Mouse (Mus musculus) CD8-positive naive resting alpha-beta T cell, adult 2 months (primary cell): ENCODE results near the gene Dqx1.
A peak's percentile ranks its signal among the peaks of the same experiment; 100 is the strongest.

ENCODE experiments used
- DNase-seq, 2 experiments: peaks; one replicate each; pipeline ENCODE4 v3.0.0; 2022; ENCODE audit warnings: low read depth in 2 of 2, low spot score in 2 of 2

The Dqx1 gene

DNA sequence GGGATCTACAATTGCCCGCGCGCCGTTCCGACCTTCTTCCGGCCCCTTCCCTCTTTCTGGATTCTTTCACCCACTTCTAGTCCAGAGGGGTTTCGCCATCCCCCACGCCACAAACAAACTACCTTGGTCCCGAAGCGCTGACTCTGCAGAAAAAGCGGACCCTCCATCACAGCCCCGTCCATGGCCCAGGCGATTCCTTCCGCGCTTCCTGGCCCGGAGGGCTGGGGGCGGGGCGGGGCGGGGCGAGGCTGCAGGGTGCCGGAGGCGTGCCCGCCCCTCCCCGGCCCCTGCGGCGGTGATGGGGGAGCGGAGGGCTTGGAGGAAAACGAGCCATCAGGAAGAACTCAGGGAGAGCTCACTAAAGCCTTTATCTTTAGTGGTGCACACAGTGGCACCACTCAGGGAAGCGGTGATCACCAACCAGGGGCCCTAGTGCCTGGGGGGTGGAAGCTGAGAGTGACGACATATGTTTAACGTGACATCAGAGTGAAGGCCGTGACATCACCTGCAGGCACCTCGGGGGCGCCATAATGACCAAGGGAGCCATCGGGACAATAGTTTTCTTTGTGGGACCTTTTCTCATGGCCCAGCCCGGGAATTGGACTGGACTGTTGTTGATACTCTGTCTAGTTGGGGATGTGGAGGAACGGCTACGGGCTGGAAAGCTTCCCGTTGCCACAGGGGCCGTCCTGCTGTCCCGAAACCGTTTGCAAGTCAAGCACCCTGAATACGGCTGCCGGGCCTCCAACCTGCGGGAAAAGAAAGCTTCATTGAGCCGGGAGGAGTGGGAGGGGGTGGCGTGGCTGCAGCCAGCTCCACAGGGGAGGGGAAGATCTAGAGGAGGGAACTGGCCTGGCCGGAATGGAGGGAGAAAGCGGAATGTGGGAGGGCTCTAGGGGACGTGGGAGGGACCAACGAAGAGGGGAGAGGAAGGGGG lies 24.1 kb upstream of the Dqx1 start, which contains the start of the genes Dok1 and Loxl3:
Gene Dok1, minus strand, starts transcription at position 223 of the 937 bp plus-strand sequence.
Gene Loxl3, plus strand, starts transcription at position 925 of the 937 bp plus-strand sequence.
- peak; percentile 24 to 50 for DNase-seq

DNA sequence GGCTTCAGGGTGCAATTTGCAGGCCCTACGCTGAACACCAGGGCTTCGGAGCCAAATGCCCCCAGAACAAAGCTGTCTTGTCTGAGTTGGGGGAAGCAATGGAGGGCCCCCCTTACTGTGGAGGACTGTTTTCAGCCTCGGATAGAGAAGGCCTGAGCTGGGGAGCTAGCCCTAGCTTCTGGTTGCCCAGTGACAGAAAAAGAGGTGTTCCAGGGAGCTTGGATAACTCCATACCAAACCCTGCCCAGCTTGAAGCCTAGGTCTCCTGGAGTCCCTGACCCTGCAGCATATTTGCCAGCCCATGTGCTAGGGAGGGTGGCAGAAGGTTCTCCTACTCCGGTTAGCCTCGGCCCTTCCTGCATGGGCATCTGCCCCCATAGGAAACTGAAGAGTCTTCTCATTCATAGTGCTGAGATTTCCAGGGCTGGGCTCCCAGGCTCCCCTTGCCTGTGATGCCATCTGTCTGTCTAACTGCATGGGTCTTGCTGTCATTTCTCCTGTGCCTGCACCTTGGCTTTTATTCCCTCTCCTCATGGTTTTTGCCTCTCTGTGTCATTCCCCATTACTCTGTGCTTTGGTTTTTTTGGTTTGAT lies 23.1 kb upstream of the Dqx1 start:
- DNase-seq = no peak

DNA sequence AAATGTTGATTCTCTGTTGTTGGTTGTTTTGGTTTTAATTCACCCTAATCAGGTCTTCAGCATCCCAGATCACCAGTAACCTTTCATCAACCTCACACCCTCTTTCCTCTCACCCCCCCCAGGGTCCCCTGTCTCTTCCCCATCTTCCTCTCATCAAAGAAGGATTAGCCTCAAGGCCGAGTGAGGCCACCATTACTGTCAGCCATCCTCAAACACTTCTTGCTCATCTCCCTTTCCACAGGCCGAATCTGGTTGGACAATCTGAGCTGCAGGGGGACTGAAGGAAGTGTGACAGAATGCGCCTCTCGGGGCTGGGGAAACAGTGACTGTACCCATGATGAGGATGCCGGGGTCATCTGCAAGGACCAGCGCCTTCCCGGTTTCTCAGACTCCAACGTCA lies 20.5 kb upstream of the Dqx1 start:
- DNase-seq = no peak

DNA sequence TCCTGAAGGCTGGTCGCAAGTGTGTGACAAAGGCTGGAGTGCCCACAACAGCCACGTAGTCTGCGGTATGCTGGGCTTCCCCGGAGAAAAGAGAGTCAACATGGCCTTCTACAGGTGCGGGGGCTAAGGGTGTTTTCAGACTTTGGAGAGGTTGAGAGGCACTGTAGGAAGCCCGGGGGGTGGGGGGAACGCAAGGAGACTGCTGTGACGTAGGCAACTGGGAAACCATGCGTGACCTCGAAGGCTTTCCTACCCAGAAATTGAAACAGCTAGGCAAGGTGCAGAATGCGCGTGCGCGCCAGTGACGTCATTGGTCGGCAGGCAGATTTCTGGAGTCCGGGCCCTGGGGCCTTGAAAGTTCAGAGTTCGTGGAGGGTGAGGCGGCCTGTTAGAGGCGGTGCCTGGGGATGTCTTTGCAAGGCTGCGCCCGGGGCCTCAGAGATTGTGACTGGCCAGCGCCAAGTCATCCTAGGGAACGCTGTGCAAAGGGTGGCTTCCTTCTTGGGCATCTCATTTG lies 19.1 kb upstream of the Dqx1 start:
- DNase-seq = peak; percentile 86 to 89

DNA sequence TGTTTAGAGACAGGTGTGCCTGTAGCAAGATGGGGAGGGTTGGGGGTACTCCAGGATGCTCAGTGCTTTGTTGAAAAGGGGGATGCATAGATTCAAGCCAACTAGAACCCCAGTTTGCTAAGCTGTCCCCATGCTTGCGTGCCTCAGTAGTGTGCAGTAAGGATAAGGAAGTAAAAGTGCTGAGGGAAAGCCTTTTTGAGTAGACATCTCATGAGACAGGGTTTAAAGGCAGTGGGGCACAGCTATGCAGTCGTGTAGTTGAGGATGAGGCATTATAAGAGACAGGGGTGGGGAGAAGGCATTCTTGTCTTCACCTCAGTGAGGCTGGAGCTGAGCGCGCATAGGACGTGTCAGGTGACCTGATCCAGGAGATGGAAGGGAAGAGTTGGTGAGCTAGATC lies 17.0 kb upstream of the Dqx1 start:
- DNase-seq = no peak

DNA sequence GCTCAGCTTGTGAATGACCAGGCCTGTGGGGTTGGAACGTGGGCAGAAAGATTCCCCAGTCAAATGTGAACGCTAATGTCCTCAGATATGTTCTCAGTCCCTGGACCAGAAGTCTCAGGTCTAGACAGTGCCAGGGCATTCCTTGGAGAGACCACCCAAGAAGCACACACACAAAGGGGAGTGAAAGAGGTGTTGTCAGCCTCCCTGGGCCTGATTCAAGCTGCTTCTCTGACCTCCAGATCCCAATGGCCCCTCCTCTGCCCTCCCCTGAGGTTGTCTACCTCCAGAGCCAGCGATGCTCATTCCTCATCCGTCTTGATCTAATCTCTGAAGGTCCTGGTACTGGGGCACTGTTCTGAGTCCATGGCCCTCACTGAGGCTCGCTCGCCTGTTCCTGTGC lies 14.1 kb upstream of the Dqx1 start:
- no peak for DNase-seq

DNA sequence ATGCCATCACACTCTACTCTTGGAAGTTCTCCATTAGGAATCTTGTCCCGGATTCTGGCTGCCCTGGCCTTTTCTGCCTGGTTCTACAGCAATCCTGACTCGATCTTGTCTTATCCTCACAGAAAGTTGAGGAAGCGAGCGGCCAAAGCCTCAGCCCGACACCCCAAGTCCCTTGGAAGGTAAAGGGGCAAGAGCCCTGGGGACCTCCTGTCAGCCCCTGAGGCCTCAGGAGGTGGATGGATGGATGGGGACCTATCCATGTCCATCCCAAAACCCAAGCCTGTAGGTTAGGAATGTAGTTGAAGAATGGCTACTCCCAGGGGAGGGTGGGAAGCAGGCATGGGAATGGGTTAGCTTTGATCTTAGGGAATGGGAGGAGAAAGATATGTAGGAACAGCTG lies 13.7 kb upstream of the Dqx1 start:
- DNase-seq = no peak

DNA sequence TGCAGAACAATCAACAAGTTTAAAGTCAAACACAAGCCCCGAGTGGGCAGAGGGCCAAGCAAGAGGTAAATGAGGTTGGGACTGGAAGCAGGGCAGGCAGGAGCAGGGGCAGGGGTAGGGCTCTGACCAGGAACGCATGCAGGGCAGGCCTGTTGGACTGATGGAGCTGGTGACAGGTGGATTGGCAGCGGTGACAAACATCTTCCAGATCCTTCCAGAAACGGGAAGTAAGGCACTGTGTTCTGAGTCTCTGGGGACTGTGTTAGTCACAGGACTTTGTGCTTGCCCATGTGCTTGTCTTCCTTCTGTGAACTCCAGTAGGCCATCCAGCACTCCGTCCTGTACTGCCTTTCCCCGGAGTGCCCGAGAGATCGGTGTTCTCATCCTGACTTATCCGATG lies 12.9 kb upstream of the Dqx1 start:
- no peak for DNase-seq

DNA sequence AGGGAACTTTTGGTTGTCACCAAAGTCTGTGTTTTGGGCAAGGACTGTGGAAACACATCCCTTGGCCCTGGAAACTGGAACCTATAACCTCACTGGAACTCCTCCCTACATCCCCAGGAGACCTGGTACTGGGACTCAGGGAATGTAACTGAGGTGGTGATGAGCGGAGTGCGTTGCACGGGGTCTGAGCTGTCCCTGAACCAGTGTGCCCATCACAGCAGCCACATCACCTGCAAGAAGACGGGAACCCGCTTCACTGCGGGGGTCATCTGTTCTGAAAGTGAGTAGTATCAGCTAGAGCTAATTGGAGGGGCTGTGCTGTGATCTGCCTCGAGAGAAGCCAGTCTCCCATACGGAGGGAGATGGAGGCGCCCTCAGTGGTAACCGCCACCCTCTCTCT lies 8.3 kb upstream of the Dqx1 start:
- DNase-seq = no peak

DNA sequence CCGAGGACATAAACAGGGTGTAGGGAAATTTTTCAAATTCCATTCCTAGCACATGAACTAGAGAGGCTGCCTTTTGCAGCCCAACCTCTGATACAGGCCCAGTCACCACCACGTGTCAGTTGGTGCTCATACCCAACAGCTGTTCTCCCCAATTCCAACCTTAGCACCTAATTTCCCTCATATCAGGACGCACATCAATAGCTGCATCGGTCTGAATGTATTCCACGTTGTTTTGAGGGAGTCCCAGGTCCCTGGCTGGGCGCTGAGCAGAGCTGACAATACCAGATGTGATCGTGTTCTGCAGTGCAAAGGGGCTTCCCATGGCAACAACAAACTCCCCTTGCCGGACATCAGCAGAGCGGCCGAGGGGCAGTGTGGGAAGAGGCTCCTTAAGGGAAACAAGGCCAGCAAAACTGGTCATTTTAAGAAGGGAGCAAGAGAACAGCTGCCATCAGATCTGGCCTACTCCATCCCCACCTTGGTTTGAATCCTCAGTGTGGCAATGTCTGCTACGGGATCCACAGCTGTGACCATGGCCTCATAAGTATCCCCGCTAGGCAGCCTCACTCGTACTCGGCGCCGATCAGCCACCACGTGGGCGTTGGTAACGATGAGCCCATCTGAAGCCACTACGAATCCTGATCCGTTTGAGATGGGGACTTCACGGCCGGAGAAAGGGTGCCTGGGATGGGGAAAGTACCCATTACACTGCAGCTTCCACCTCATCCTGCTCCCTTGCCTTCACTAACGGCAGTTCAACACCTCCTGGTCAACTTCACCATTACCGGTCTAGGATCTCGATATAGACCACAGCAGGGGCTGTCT lies 4.3 kb upstream of the Dqx1 start:
- no peak for DNase-seq

DNA sequence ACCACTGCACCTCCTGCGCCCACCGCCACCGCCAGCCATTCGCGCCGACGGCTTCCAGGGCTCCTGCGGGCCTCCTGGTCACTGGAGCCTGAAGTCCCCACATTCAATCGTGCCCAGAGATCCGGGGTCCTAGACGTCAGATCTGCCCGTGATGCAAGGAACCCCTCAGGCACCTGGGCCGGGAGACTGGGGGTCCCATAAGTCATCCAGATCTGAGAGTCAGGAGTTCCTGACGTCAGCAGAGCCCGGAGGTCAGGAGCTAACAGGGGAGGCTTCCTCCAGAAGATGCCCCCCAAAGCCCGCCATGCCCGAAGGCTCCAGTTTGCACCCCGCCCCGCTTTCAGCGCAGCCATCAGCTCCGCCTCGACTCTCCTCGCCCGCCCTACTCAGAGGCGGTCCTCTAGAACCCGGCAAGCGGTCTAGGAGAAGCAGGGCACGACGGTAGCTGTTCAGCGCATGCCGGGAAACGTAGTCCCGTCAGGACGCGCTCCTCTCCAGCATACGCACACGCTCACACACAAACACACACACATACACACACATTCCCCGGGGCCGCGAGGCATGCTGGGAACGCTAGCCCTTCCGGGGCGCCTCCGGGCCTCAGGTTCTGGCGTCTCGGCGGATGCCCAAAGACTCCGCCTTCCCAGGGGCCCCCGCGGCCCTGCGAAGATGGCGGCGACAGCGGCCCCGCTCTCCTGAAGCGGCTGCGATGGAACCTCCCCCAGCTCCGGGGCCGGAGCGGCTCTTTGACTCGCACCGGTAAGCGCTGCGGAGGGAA lies 3.4 kb upstream of the Dqx1 start, which contains the start of gene Aup1:
Gene Aup1, plus strand, starts transcription at position 448 of the 778 bp plus-strand sequence.
- peak; percentile 95 to 96 for DNase-seq

DNA sequence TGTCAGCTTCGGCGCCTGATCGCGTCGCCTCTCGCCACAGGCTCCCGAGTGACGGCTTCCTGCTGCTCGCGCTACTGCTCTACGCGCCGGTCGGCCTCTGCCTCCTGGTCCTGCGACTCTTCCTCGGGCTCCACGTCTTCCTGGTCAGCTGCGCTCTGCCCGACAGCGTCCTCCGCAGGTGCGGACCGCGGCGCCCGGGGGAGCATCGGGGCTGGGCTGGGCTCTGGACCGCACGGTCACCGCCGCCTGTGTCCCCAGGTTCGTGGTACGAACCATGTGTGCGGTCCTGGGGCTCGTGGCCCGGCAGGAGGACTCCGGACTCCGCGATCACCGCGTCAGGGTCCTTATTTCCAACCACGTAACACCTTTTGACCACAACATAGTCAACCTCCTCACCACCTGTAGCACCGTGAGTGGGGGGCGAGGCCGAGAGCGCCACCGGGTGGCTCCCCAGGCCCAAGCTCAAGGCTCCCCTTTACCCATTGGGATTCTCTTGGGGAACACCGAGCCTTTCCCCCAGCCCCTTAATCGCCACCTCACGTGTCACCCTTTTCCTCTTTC lies 2.7 kb upstream of the Dqx1 start, which contains the start of gene Htra2:
Gene Htra2, minus strand, starts transcription at position 403 of the 561 bp plus-strand sequence.
- DNase-seq = no peak

DNA sequence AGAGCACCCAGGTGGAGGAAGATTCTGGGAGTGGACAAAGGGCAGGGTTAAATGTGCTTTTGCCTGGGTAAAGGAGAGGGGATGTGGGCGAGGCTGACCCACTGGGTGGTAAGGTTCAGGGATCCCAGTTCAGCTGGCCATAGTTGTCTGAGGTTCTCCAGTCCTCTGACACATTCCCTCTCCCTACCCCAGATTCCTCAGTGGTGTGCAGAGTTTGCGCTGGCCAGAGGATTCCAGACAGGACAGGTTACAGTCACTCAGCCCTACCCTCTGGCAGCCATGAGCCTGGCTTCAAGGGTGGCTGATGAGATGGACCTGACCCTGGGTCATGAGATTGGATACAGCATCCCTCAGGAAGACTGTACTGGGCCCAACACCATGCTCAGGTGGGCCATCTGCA lies 1.1 kb downstream of the Dqx1 start:
- DNase-seq = no peak

DNA sequence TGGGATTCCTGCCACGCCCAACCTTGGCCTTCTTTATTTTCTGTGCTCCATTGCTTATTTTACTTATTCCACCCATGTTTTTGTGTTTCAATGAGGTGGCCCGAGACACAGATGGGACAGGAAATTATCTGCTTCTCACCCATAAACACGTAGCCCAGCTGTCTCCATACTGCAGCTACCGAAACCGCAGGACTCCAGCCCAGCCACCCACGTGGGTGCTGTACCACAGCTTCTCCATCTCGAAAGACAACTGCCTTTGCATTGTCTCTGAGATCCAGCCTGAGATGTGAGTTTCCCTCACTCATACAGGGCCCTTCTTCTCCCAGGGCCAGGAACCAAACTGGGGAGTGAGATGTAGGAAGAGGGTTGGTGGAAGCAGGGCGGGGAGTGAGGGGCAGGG lies 8.4 kb downstream of the Dqx1 start:
- DNase-seq = no peak

DNA sequence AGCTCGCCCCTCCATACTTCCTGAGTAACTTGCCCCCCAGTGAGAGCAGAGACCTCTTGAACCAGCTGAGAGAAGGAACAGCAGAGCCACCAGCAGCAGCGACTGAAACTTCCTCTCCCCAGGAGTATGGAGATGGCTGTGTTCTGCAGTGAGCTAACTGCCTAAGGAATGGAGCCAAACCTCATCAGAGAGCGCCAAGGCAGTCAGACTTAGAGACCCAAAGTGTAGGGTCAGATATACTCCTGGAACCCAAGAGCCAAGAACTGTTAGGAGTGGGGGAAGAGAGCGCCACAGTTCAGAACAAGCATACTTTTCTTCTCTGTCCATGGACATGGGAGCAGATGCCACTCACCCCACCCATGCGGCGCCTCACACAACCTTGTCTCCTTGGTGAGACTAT lies 8.8 kb downstream of the Dqx1 start:
- no peak for DNase-seq

DNA sequence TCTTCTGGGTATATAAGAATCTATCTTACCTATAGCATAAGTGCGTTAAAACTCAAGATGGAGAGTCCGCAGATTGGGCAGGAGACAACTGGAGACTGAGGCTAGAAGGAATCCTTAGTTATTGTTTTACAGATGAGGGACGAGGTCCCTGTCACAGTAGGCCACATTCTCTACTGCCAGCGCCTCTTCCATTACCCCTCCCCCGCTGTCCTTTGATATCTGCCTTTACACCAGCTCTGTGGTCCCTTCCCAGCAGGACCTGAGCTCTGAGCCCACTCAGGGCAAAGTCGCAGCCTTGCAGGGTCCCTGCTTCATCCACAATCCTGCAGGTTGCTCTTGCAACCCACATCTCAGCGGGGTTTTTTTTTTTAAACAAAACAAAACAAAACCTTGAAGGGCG lies 10.6 kb downstream of the Dqx1 start:
- DNase-seq = no peak

DNA sequence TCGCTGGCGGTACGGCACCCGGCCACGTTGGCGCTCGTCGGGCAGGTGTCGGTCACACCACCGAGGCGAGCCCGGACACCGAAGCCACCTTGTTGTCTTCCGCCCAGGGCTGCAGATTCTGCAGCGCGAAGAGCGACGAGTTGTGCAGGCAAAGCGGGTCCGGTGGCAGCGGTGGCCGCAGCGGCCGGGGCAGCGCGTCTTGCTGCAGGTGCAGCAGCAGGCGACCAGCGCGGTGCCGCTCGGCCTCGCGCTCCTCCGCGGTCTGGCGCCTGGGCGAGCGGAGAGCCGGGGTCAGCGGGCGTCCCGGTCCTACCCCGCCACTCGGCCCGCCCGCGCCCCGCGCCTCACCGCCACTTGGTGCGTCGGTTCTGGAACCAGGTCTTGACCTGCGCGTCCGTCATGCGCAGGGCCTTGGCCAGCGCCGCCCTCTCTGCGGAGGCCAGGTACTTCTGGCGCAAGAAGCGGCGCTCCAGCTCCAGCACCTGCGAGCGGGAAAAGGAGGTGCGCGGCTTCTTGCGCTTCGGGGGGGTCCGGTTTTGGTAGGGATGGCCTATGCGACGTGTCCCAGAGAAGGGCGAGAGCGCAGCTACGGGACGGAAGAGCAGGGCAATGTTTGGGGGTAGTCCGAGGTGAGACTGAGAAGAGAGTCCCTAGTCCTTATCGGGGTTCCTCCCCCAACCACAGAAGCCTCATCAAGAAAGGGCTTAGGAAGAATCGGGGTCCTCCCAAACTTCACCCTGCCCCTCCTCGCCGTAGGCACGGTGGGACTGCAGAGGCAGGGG lies 11.3 kb downstream of the Dqx1 start:
- DNase-seq = no peak

DNA sequence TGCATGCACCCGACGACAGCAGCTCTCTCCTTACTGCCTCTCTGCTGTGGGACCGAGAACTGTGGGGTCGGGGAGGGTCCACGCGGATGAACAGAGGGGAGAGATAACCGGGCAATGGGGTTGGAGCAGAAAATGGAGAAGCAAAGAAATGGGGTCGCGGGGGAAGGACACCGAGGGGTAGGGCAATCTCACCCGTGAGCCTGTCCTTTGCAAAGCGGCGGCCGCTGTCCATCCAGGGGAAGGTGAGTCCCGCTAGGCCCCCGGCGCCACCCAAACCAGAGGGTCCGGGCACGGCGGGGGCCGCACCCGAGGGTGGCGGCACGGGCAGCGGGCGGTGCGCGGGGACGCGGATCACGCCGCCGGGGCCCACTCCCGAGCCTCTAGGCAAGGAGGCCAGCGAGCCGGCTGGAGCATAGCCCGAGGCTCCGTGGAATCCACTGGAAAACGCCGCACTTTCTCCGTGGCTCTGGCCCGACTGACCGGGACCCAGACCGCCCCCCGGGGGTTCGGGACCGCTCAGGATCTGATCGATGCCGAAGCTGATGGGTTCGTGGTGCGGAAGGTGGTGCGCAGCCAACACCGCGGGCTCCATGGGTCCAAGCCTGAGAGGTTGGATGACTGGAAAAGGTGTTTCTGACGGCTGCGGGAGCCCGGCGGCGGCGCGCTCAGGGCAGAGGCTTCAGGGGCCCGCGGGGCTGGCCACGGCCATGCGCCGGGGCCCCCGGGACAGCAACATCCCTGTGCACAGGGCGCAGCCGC lies 12.0 kb downstream of the Dqx1 start:
- DNase-seq = no peak

DNA sequence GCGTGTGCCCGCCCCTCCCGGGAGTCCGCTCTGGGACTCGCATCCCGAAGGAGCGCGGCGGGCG lies 12.4 kb downstream of the Dqx1 start, which contains the start of gene Tlx2:
Gene Tlx2, minus strand, starts transcription at position 47 of the 64 bp plus-strand sequence.
- no peak for DNase-seq
